Mouse (Mus musculus) embryonic facial prominence, embryonic 11.5 days (tissue): ENCODE data around the gene Ola1. TPM values are rescaled to one million over a fixed set of nuclear protein-coding genes. Genes with fewer than 3 reads are reported as not detected.

Source experiments
- ATAC-seq: fragments of 200-750 bp; cut with Nextera tagmentation; replicated peaks from 2 replicates; pipeline ENCODE4 v1.8.0; 2017; ENCODE audit warnings: low read depth; ENCODE audit not compliant: insufficient number of reproducible peaks, low FRiP score, low TSS enrichment
- DNase-seq: peaks from one replicate; pipeline ENCODE4 v3.0.0-alpha.2; 2015; ENCODE audit warnings: low spot score
- H3K27ac ChIP-seq: fragments of 300-500 bp; sonication (generic); replicated peaks from 2 replicates; pipeline ENCODE4 v1.5.1; 2014; ENCODE audit warnings: mild to moderate bottlenecking, low read depth, low read length, control low read depth
- H3K27me3 ChIP-seq: fragments of 300-500 bp; sonication (generic); 2 replicates; pipeline ENCODE4 v1.6.1; 2014; ENCODE audit warnings: mild to moderate bottlenecking, low read length, moderate library complexity, mixed read lengths; ENCODE audit not compliant: control insufficient read depth, insufficient read depth
- H3K36me3 ChIP-seq: fragments of 300-500 bp; sonication (generic); replicated peaks from 2 replicates; pipeline ENCODE4 v1.6.1; 2014; ENCODE audit warnings: low read depth, mild to moderate bottlenecking, low read length, moderate library complexity, mixed read lengths; ENCODE audit not compliant: control insufficient read depth, insufficient read depth
- H3K4me1 ChIP-seq: fragments of 300-500 bp; sonication (generic); 2 replicates; pipeline ENCODE4 v1.6.1; 2014; ENCODE audit warnings: low read length, mixed read lengths; ENCODE audit not compliant: control insufficient read depth, insufficient read depth
- H3K4me2 ChIP-seq: fragments of 300-500 bp; sonication (generic); 2 replicates; pipeline ENCODE4 v1.6.1; 2014; ENCODE audit warnings: low read depth, mild to moderate bottlenecking, control low read depth, low read length, moderate library complexity
- H3K4me3 ChIP-seq: fragments of 300-500 bp; sonication (generic); 2 replicates; pipeline ENCODE4 v1.5.1; 2014; ENCODE audit warnings: low read depth, low read length, control low read depth
- H3K9ac ChIP-seq: fragments of 300-500 bp; sonication (generic); replicated peaks from 2 replicates; pipeline ENCODE4 v1.6.1; 2014; ENCODE audit warnings: mild to moderate bottlenecking, control low read depth, low read length
- H3K9me3 ChIP-seq: fragments of 300-500 bp; sonication (generic); replicated peaks from 2 replicates; pipeline ENCODE4 v1.6.1; 2016; ENCODE audit warnings: mild to moderate bottlenecking, low read length, inconsistent platforms, mixed read lengths; ENCODE audit not compliant: control insufficient read depth
- WGBS: fragments of 180-500 bp; shearing (Covaris S2); extraction: QIAGEN DNeasy Blood & Tissue Kit; methylation state at CpG from one replicate; pipeline ENCODE4 v1.1.7; 2014; 5-methylcytosine and 5-hydroxymethylcytosine counted together
- polyA plus RNA-seq: library from polyadenylated mRNA; unstranded; fragments of >200 nt; fragmentation: Nextera tagmentation; extraction: Ambion mirVana; gene quantifications from 2 replicates; pipeline ENCODE4 v1.2.1, GENCODE M21; 2014

Ola1 gene
- polyA plus RNA-seq, 1 experiment from 2014 or later, result 117 TPM

DNA sequence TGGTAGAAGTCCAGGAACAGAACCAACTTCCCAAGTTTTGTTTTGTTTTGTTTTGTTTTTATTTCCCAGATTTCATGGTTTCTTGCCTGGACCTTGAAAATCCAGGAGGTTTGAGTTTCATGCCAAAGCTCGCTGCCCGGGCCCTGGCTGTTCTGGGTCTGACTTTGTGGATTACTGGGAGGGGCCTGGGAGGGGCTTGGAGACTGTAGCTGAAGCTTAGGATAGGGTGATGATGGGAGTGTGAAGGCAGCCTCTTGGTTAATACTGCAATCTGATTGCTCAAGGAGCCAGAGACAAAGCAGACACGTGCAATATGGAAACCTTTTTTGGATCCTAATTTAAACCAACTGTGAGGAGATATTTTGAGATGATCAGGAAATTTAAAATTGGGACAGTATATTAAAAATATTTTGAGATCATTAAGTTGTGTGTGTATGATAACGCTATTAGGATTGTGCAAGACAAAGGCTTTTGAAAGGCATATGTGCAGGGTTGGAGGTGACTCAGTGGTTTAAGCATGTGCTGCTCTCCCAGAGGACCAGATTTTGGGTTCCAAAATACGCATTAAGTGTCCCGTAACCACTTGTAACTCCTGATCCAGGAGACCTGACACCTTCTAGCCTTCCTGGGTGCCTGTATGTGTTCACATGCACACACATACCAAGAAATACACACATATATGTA lies 169.6 kb downstream of the Ola1 start:
- Histone ChIP-seq H3K9ac (no peak overlapping the region), H3K4me2 (no peak overlapping the region), H3K27ac (0 out of 2 replicates have a peak overlapping the region, but pooled peaks have one; percentile 16), H3K36me3 (no peaks in the 10 kb centered on the region), H3K9me3 (no peaks in the 10 kb centered on the region), H3K4me1 (no peaks in the 10 kb centered on the region; the same call in 1 of the 2 replicates), H3K4me3 (no peak overlapping the region), H3K27me3 (no peaks in the 10 kb centered on the region)
- no peak for ATAC-seq
- peak; percentile 52 for DNase-seq
- 57% methylated on average over 6 of the region's 6 CpGs for WGBS

DNA sequence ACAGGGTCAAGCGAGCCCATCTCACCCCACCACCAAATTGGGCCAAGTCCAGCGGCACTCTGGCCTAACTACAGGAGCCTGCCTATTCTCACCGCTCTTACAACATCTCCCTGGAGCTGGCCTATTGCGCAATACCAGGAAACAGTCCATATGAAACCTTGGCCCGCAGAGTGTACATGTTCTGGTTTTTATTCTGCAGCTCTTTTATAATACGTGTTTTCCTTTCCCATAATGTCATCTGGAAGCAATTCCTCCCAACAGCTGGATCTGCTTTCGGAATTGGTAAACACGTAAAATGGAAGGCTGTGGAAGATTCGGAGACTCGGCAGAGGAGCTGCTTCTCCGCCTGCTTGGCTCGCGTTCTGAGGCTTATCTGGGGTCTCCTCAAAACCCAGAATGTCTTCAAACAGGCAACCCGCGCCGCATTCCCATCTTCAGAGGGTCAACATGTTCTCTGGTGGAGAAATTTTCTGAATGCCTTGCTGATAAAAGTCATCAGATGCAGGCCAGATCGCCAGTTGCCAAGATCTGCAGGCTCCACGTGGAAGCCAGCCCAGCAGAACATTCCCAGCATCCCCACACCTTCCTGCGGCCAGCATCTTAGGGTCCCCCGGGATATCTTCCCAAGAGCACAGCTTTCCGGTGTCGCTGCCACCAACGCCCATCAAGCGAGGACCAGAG lies 171.5 kb downstream of the Ola1 start:
- H3K4me2 ChIP-seq, result no peak overlapping the region
- ATAC-seq, result peak; percentile 75
- H3K27ac ChIP-seq, result peak overlapping the region; percentile 49
- peak; percentile 91 for DNase-seq
- H3K4me3 ChIP-seq, result no peak overlapping the region
- H3K9me3 ChIP-seq, result no peaks in the 10 kb centered on the region
- no peaks in the 10 kb centered on the region for H3K27me3 ChIP-seq
- H3K4me1 ChIP-seq, result no peaks in the 10 kb centered on the region; the same call in 1 of the 2 replicates
- WGBS, result 39% methylated on average over 24 of the region's 24 CpGs
- no peaks in the 10 kb centered on the region for H3K36me3 ChIP-seq
- H3K9ac ChIP-seq, result no peak overlapping the region

DNA sequence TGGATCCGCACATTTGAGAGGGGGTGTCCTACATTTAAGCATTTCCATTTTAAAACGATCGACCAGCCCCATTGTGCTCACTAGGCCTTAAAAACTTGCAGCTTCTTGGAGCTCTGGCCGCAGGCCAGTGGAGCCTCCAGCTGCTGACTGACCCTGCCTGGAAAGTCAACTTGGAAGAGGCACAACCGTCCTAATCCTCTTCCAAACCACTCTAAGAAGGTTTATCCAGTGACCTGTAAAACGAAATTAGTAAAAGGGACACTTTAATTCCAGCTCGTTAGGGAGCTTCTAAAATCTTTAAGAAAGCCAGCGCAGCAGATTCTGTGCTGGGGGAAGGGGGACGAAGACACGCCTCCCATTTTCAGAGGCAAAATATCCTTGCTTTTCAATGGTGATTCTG lies 172.1 kb downstream of the Ola1 start:
- H3K36me3 ChIP-seq, result no peaks in the 10 kb centered on the region
- 42% methylated on average over 10 of the region's 10 CpGs for WGBS
- H3K9ac ChIP-seq, result no peak overlapping the region
- no peaks in the 10 kb centered on the region for H3K9me3 ChIP-seq
- H3K27me3 ChIP-seq, result no peaks in the 10 kb centered on the region
- H3K4me1 ChIP-seq, result no peaks in the 10 kb centered on the region; the same call in 1 of the 2 replicates
- no peak overlapping the region for H3K4me3 ChIP-seq
- no peak overlapping the region for H3K4me2 ChIP-seq
- ATAC-seq, result no peak
- no peak overlapping the region for H3K27ac ChIP-seq
- peak; percentile 41 for DNase-seq

DNA sequence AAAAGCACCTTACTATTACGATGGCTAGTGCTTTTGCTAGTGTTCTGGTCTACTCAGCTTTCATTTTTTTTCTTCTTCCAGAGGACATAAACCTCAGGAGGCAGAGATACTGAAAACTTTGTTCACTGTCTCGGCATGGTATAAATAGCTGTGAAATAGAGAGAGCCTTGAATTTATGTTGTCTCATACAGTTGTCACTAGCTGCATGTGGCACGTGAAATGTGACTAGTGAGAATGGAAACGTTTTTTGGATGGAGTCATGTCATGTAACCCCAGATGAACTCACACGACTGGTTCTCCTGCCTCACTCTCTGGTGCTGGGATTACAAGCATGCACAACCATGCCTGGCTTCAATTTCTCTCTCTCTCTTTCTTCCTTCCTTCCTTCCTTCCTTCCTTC lies 173.2 kb downstream of the Ola1 start:
- H3K27me3 ChIP-seq, result no peaks in the 10 kb centered on the region
- H3K4me2 ChIP-seq, result no peak overlapping the region
- H3K4me1 ChIP-seq, result no peaks in the 10 kb centered on the region; the same call in 1 of the 2 replicates
- no peak for DNase-seq
- no peak for ATAC-seq
- WGBS, result 70% methylated on average over 5 of the region's 5 CpGs
- no peaks in the 10 kb centered on the region for H3K36me3 ChIP-seq
- H3K9ac ChIP-seq, result no peak overlapping the region
- no peak overlapping the region for H3K27ac ChIP-seq
- H3K4me3 ChIP-seq, result no peak overlapping the region
- H3K9me3 ChIP-seq, result no peaks in the 10 kb centered on the region

Other genes with a start within 250 kb of the Ola1 start
- gene Sp3, start 238.5 kb downstream of the Ola1 start, polyA plus RNA-seq, result 78.9 and 88.0 TPM in 2 replicates
- not detected in 2 replicates for gene Gm11084, start 232.2 kb downstream of the Ola1 start, polyA plus RNA-seq
- gene Sp9, start 53.0 kb upstream of the Ola1 start, polyA plus RNA-seq, result 0.98 and 1.6 TPM in 2 replicates
- 14.5 and 14.7 TPM in 2 replicates for gene Scrn3, start 93.7 kb upstream of the Ola1 start, polyA plus RNA-seq
- gene Cir1, start 93.8 kb upstream of the Ola1 start, polyA plus RNA-seq, result 26.8 and 28.1 TPM in 2 replicates
- 5.9 and 7.4 TPM in 2 replicates for gene Gpr155, start 167.6 kb upstream of the Ola1 start, polyA plus RNA-seq